Mouse (Mus musculus) ovary, postnatal 14 days (tissue): ENCODE data around the gene Cox19.
"Not testable (repeated sequence)": the region's sequence is repeated elsewhere in the genome, so short reads cannot be mapped to it uniquely, and the experiment has no call there.

Experiments used
- DNase-seq: peaks from one replicate; pipeline ENCODE4 v3.0.0; 2022; ENCODE audit warnings: low spot score

The Cox19 gene

DNA sequence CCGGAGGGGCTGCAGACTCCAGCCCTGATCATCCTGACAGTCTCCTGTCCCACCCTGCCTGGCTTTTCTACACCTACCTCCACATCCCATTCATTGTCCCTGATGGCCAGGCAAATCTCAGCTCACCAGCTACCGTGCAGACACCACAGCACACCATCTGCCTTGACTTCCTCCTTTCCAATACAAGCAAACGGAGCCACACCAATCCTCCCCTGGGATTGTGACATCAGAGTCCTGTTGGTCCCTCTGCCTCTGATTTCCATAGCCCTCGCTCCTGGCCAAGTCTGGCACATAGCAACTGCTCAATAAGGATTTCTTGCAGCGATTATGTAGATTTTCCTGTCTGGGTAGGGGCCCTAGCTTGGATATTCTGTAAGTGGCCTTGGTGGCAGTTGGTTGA, at the start of gene Cox19:
Gene Cox19, minus strand, starts transcription at position 285 of the 400 bp plus-strand sequence.
- no peak for DNase-seq

DNA sequence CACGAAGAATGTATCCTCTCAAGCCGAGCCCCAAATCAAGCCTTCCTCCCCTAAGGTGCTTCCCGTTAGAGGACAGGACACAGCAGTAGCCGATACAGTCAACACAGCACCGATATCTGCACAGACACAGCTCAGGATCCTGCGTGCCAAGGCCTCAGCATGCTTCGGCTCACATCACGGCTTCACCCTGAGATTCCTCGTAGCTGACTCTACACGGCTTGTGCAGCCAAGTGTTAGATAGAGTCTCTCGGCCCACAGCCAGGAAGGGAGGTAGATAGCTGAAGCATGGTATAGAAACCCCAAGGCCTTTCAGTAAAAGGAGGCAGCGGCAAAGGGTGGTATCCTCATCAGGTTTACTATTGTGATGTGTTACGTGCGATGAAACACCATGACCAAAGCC, 48.8 kb upstream of the Cox19 start:
- no peak for DNase-seq

DNA sequence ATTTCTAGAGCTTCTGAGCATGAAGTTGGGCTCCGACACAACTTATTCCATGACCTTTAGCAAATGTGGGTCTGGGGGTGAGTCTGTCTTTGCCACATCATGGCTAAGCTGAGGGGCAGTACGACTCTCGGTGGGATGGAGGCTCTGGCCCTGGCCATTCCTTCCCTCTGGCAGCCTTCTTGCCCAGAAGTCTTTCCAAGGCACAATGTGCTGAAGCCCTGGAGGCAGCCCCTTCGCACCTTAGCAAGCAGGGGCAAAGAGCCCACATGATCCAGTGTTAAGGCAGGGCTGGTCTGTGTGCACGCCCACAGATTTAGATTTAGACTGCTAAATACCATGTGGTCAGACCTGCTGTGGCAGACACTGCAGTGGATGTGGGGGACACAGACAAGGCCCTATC, 47.6 kb upstream of the Cox19 start:
- DNase-seq = no peak

DNA sequence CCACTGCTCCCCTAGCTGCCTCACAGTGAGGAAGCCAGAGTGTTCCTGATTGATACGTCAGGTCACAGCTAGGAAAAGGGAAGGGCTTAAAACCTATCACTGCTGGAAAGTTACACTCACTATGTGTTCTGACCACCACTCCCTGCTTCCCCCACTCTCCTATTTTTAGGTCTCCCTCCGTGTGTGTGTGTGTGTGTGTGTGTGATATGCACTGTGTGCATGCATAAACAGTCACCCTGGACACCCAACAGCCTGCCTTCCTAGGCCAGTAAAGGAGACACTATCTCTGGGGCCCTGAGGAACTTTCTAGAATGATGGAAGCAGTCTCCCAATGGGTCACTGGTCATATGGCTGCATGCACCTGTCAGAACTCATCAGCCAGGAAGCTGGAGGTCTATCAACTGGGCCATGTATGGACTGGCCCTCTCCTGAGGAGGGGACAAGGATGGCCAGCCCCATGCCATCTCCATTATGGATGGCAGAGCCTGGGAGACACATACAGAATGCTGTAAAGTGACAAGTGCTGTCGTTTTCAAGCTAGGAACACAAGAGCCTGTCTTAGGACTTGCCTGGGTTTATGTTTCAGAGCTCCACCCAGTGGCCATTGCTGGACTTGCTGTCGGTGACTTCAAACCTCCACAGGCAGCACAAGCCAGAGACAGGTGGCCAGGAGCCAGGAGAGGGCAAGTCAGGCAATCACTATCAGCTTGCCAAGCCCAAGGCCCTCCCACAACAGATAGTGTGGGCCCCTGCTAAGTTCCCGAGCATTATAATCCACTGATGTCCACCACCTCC, 46.9 kb upstream of the Cox19 start:
- peak; percentile 93 for DNase-seq

DNA sequence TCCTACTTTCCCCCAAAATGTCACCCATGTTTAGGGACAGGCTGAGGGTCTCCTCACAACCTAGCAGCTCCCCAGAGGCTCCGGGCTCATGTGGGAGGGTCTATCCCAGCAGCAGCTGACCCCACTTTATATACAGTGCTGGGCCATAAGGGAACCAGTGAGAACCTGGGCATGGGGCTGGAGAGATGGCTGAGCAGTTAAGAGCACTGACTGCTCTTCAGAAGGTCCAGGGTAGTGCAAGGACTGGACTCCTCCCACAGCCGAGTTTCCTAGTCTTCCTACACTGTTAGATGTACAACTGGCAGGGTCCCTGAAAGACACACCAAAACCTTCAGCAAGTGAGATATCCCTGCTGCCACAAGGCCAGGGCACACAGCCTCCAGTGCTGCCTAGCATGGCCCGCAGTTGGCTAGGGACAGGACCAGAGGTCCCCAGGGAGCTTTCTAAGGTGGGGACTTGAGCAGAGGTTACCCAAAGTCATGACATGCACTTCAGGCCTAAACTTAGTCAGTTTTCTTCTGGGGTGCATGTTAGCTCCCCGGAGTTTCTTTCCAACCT, 46.2 kb upstream of the Cox19 start:
- DNase-seq = no peak

DNA sequence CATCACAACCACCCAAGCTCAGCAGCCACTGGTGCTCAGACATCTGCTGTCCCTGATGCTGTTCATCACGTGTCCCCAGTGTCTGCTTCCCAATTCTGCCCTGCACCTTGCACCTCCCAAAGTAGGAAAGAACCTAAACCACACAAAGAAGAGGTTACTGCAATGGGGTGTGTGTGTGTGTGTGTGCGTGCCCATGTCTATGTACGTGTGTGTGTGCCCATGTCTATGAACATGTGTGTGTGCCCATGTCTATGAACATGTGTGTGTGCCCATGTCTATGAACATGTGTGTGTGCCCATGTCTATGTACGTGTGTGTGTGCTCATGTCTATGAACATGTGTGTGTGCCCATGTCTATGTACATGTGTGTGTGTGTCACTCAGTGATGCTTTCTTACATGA, 44.3 kb upstream of the Cox19 start:
- no peak for DNase-seq

DNA sequence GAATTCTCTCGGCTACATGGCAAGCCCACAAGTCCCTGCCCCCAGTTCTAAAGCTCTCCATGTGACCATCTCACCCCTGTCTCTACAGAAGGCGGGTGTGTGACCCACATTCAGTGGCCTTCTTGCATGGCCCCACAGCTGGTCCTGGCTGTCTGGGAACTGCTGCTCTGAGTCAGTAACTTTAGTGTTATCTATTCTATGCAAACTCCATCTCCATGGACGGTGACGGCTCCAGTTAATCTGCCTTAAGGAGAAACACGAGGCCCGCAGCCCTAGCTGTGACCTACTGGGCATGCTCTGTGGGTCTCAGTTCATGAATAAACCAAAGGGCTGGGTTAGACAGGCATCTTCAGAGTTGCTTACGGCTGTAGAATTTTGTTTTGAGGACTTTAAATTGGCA, 43.2 kb upstream of the Cox19 start:
- DNase-seq = no peak

DNA sequence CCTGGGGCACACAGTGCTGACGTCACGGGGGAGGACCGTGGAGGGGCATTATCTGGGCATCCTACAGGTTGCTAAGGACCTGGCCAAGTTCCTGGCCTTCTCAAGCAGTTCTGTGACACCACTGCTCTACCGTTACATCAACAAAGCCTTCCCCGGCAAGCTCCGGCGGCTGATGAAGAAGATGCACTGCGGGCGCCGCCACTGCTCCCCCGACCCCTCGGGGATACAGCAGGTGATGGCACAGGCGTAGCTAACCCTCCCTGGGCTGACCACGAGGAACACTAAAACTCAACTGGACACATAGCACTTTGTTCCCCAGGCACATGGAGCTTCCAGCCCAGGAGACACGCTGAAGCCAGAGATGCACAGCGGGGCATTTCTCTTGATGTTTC, 42.0 kb upstream of the Cox19 start:
- DNase-seq = no peak

DNA sequence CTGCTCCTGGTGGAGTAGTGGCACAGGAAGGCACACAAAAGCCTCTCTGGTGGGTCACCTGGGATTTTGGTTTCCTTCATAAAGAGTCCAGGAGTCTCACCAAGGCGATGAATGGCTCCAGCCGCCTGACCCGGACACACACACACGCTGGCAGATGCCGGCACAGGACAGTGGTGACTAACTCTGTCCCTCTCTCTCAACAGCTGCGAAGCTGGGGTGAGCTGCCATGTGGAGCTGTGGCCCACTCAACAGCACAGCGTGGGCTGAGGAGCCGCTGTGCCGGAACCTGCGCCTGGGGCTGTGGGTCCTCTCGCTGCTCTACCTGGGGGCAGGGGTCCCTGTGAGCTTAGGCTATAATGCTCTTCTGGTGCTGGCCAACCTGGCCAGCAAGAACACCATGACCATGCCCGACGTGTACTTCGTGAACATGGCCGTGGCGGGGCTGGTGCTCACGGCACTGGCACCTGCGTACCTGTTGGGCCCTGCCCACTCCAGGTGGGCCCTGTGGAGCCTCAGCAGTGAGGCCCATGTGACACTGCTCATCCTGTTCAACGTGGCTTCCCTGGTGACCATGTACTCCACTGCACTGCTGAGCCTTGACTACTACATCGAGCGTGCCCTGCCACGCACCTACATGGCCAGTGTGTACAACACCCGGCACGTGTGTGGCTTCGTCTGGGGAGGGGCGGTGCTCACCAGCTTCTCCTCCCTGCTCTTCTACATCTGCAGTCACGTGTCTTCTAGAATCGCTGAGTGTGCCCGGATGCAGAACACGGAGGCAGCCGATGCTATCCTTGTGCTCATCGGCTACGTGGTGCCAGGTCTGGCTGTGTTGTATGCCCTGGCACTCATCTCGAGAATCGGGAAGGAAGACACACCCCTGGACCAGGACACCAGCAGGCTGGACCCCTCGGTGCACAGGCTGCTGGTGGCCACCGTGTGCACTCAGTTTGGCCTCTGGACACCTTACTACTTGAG, 41.3 kb upstream of the Cox19 start:
- no peak for DNase-seq

DNA sequence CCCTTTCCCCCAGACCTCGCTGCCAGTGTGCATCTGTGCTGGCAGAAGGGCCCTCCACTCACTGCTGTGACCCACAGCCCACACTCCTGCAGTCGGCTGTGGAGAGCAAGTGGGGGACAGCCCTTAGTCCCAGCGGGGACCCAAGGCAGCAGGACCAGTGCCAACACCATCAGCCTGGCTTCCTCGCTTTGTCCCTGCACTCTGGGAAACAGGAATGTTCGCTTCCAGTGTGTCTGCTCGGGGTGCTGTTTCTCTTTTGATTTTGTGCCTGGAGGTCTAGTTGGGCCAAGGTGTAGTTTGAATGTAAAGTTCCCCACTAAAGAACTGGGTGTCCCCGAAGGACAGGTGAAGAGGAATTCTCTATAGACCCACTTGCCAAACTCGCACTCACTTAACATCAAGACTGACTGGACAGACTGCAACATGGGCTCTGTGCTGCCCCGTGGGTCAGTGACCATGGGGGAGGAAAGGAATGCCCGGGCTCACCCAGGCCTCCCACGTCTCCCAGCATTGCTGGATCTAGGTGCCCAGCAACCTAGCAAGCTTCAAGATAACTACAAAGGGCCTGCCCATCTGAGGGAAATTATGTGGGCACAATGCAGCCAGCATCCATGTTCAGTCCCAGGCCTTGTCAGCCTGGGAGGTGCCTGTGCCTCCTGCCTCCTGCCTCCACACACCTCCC, 40.2 kb upstream of the Cox19 start:
- no peak for DNase-seq

DNA sequence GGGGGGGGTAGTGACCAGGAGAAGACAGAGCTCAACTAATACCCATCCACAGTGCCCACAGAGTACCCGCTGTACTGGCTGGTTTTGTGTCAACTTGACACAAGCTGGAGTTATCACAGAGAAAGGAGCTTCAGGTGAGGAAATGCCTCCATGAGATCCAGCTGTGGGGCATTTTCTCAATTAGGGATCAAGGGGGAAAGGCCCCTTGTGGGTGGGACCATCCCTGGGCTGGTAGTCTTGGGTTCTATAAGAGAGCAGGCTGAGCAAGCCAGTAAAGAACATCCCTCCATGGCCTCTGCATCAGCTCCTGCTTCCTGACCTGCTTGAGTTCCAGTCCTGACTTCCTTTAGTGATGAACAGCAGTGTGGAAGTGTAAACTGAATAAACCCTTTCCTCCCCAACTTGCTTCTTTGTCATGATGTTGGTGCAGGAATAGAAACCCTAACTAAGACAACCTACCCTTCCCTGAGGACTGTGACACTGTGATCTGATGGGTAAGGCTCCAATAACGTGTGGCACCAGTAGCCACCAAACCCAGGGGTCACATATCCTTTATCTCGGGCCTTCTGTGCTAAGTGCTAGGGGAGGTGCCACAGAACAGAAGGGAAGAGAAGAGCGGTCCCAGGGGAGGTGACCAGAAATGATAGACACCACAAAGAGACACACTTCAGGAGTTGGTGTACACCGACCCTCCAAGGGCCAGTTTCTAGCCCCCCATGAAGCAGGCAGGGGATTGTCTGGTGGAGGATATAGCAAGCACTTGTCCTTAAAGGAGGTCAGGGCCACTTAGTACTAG, 39.3 kb upstream of the Cox19 start:
- DNase-seq = not testable (repeated sequence)

DNA sequence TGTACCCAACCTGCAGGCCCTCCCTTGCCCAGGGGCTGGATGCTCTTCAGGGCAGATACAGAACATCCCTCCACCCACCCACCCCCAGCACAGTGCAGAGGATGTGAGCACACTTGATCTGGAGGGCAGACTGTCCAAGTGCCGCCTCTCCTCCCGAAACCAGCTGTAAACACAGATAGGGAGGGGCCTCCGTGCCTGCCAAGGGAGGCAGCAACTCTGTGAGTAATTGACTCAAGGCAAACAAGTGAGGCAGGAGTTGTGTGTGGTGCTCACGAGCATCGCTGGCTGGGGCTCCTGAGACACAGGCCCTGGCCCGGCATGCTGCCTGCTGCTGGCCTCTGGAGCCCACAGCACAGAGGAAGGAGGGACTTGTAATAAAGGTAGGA, 38.5 kb upstream of the Cox19 start:
- no peak for DNase-seq

DNA sequence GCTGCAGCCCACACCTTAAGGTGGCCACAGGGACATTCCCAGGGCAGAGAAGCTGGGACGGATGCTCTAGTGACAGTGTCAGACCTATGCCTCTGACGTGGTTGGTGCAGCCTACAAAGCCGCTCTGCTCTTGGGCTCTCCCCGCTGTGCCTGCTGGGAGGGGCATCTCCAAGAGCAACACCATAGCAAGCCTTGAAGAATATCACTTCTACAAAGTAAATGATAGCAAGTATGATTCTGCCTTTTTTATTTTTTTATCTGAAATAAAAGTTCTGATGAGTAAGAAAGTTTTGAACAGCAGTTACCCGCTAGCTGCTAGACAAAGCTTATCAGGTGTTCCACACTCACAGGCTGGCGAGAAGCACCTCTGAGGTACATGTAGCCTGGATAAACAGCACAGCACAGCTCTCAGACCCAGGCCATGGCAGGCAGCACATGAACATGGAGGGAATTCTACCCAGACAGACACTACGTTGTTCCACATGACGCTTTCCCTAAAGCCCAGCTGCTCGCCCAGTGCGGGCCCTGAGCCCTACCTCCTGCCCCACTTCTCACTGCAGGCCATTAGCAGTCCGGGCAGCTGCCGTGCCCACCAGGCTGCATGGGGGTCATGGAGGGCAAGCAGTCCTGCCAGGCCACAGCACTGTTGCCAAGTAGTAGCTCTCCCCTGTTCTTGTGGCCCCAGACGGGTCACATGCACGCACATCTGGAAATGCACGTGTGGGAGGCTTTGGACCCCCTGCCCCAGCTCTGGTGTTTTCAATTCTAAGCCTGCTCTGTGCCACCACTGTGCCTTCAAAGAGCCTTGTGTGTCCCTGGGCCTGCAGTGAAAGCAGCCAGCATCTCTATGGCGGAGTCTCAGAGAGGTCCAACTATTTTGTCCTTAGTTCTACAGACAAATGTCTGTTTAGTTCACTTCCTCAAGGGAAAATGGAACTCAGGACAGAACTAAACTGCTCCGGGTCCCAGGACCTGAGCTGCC, 37.8 kb upstream of the Cox19 start:
- no peak for DNase-seq

DNA sequence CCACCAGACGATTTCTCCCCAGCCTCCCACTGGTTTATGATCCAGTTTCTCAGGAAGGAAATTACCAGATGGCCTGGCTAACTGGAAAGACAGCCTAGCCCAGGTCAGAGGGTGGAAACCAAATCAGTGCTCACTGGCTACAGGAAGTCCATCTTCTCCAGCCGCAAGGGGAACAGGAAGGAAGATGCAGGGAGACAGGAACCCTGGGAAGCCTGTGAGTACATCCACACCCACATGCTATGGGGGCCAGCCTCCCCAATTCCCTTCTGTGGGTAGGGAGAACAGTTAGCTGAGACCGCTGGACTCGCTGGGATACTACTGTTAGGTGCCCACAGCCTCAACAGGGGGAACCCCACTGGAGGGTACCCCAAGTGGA, 37.0 kb upstream of the Cox19 start:
- no peak for DNase-seq

DNA sequence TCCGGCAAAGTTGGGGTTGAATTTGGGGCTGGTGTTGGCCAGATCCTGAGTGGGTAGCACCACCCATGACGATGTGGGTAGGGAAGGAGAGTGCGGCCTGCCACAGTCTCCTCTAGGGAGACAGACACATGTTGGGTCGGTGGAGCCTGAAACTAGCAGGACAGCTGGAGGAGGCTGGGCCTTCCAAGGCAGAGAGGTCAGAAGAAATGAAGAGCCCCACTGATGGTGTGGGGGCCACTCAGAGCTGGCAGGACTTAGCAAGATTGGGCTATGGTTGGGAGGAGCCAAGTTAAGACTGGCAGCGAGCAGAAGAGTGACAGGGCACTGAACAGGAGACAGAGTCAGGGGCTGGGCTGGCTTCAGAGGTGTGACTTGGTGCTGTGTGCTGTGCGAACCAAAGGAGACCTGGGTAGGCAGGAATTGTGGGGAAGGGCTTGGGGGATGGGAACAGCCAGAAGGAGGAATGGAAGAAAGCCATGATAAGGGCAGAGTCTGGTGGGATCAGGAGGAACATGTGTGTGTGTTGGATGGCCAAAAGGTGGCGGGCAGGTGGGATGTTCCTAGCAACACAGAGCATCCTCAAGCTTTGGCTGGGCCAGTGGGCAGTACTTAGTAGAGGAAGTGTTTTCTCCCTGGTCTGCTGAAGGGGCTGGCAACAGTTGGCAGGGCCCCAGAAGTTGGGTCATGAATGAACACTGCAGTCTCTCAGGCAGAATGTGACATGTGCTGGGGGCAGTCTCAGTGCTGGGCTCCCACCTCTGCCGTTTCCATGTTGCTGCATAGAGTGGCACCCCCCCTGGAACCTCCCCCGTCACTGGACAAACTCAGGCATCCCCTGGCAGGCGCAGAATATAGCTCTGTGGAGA, 36.3 kb upstream of the Cox19 start:
- DNase-seq = no peak

DNA sequence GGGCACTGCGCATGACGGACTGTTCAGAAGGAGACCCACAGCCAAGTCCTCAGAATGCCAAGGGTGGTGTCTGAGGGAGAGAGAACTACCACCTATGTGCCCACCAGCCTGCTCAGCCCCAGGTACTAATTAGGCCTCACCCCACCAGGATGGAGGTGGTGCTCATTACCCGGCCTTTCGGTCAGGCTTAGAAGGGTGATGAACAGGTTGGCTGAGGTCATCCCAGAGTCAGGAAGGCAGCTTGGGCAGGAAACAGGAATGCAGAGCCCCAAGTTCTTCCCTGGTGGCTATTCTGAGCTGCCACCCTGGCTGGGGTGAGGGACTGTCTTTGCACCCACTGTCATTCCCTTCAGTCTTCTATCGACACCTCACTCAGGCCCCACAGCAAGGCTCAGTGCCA, 34.8 kb upstream of the Cox19 start:
- DNase-seq = no peak

DNA sequence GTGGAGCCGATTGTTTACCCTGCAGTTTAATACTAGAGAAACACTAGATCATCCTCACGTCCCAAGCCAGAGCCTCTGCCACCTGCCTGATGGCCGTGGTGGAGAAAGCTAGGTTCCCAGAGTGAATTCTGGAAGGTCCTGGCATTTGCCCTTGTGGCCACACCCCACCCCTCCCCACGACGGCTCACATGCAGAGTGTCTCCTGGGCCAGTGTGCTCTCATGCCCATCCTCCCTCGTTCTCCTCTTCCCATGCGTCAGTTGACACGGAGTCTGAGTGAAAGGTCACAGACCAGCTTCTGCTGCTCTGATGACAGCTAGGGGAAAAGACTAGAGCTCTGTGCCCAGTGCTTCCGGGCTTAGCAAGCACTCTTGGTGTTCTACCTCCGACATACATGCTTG, 33.3 kb upstream of the Cox19 start:
- no peak for DNase-seq

DNA sequence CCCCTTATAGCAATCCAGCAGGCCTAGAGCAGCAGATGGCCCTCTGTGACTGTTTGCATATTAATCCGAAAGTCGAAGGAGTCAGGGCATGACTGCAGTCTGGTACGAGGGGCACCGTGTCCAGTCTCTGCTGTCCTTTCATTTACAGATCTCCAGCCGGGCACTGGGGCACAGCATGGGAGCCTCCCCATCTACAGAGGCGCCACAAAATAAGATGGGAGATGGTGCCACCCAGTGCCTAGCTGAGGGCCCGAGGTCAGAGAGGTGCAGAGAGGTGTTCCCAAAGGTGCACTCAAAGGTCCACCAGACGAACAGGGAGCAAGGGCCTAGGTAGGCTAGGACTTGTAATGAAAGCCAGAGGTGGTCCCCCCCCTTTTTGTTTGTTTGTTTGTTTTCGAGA, 32.0 kb upstream of the Cox19 start:
- DNase-seq = no peak

DNA sequence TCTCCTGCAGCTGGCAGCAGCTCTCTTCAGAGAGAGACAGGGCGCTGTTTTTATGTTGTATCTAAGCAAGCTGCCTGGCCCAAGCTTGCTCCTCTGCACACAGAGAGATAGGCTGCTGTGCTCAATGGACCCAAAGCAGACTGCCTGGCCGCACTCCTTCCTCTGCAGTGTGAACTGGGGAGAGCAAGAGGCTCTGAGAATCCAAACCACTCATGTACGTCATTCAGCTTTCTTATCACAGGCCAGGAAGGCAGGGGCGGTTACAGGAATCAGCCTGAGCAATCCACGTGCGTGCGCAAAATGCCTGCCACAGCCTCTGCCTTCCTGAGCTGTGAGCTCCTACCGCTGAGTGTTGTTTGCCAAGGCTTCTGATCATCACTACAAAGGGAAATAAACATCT, 31.5 kb upstream of the Cox19 start:
- no peak for DNase-seq
